Mouse (Mus musculus): Measurements from ENCODE around the gene Rhot2. TPM values are rescaled to one million over a fixed set of nuclear protein-coding genes. Genes with fewer than 3 reads are reported as not detected.

The Rhot2 gene
- total and polyA plus RNA-seq, 3 experiments: 17.7 to 142 (median 31.2) TPM

DNA sequence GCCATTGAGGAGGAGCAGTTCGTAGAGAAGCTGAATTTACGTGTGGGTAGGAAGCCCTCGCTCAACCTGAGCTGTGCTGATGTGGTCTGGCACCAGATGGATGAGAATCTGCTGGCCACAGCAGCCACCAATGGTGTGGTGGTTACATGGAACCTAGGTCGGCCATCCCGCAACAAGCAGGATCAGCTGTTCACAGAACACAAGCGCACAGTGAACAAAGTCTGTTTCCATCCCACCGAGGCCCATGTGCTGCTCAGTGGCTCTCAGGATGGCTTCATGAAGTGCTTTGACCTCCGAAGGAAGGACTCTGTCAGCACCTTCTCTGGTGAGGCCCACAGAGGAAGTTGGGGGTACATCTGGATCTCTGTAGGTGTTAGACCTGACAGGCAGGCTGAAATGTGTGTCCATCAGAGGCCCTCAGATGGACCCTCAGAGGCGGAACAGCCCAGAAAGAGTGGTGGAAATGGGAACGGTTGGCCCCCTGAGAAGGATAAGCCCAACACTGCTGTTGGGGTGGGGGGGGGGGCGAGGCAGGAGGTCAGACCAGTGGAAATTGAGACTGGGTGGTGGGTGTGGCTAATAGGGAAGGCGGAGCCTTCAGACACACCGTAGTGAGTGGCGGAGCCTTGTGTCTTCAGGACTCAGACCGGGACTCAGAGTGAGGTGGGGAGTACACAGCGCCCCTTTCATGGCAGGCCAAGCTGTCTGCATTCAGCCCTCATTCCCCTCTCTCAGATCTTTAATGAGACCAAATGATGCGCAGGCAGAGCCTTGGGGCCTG, 20.1 kb downstream of the Rhot2 start:
- H3K9me3 ChIP-seq (replicated peaks): no peaks in the 10 kb centered on the region
- no peak for ATAC-seq (ENCODE audit: extremely low read depth, insufficient number of reproducible peaks, low FRiP score, poor library complexity, severe bottlenecking)
- peaks cover 65% of the 10 kb centered on the region for H3K4me1 ChIP-seq (ENCODE audit: insufficient read depth, low read depth, low read length)
- peaks cover 13% of the 10 kb centered on the region for H3K27me3 ChIP-seq (ENCODE audit: insufficient read depth, low read length)
- DNase-seq (ENCODE audit: low spot score): peak; percentile 57
- peak overlapping the region; percentile 78 for H3K4me3 ChIP-seq (ENCODE audit: low read depth, low read length)
- no peak for TF ChIP-seq POLR2AphosphoS5 (IDR thresholded peaks at IDR 0.05; ENCODE audit: insufficient replicate concordance, low read depth, low read length)
- no peak for TF ChIP-seq GATA1 (IDR thresholded peaks at IDR 0.05; ENCODE audit: borderline replicate concordance, low read length)
- peaks cover 55% of the 10 kb centered on the region for H3K36me3 ChIP-seq (replicated peaks)

DNA sequence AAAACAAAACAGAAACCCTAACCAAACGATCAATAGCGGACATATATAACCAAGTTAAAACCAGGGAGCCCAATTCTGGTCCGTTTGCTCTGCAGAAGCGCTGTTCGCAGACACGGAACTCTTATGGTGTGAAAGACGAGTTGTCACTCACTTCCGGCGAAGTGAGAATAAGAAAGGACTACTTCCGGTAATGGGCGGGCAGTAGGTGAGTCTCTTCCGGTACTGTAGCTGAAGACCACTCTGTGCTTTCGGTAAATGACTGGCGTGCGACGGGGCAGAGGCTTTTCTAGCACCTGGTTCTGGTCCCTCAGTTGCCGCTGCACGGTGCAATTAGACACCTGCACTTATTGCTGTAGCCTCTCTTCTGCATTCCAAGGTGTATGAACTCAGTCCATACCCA, 21.2 kb downstream of the Rhot2 start, which contains the start of gene Wdr24:
Gene Wdr24, plus strand, starts transcription at position 176 of the 400 bp plus-strand sequence.
- peak within 1 kb of the TSS; percentile 78 for H3K4me3 ChIP-seq (ENCODE audit: low read depth, low read length)
- peak; percentile 75 for DNase-seq (ENCODE audit: low spot score)
- peaks cover 62% of the 10 kb centered on the region for H3K4me1 ChIP-seq (ENCODE audit: insufficient read depth, low read depth, low read length)
- TF ChIP-seq GATA2 (IDR thresholded peaks at IDR 0.05; ENCODE audit: borderline replicate concordance, low read depth, low read length) (no peak), GATA1 (IDR thresholded peaks at IDR 0.05; ENCODE audit: borderline replicate concordance, low read length) (no peak), CTCF (IDR thresholded peaks at IDR 0.05; ENCODE audit: low read depth, low read length) (no peak), POLR2AphosphoS5 (IDR thresholded peaks at IDR 0.05; ENCODE audit: insufficient replicate concordance, low read depth, low read length) (no peak), TAL1 (conservative IDR thresholded peaks at IDR 0.05; ENCODE audit: low read depth, low read length) (no peak)
- H3K9me3 ChIP-seq (replicated peaks): no peaks in the 10 kb centered on the region
- peaks cover 44% of the 10 kb centered on the region for H3K36me3 ChIP-seq (replicated peaks)
- peaks cover 24% of the 10 kb centered on the region for H3K27me3 ChIP-seq (ENCODE audit: insufficient read depth, low read length)
- peak; percentile 65 for ATAC-seq (ENCODE audit: extremely low read depth, insufficient number of reproducible peaks, low FRiP score, poor library complexity, severe bottlenecking)

DNA sequence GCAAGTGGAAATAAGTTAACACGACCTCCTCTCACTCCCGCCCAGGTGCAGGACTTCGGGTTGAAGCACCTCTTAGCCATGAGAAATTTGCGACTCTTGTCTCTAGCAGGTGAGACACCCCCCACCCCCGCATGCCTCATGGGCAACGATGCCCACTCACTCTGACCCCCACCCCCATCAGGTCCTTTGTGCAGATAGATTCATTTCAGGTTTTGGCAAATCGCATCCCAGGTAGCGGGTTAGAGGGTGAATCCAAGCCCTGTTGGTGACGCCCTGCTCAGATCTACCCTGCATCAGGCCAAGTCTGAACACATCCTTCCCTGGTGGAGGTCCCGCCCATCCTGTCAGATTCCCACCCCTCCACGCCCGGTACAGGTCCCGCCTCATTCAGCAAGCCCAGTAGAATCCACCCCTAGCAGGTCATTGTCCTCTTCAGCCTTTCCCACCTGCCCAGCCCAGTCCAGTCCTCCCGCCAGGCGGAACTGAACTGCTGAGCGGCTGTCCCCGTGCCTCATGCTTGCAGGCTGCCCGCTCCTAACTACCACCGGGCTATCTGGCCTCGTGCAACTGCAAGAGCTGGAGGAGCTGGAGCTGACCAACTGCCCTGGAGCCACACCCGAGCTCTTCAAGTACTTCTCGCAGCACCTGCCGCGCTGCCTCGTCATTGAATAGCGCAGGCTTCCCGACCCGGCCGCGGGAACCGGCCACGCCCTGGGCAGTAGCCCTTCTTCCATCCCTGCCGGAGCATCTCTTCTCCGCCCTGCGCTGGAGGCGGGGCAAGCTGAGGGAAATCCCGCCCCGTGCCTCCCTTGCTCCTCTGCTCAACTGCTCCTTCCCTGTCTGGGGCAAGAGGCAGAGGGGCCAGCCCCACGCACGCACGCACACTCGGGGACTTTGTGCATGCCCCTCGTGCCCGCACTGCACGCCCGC, 25.5 kb downstream of the Rhot2 start:
- no peak for ATAC-seq (ENCODE audit: extremely low read depth, insufficient number of reproducible peaks, low FRiP score, poor library complexity, severe bottlenecking)
- Histone ChIP-seq H3K4me1 (ENCODE audit: insufficient read depth, low read depth, low read length) (peaks cover 19% of the 10 kb centered on the region), H3K27me3 (ENCODE audit: insufficient read depth, low read length) (peaks cover 45% of the 10 kb centered on the region), H3K9me3 (replicated peaks) (no peaks in the 10 kb centered on the region), H3K36me3 (replicated peaks) (peaks cover 1% of the 10 kb centered on the region), H3K4me3 (ENCODE audit: low read depth, low read length) (peak overlapping the region; percentile 28; the same call in 1 of the 2 replicates)
- TF ChIP-seq CTCF (IDR thresholded peaks at IDR 0.05; ENCODE audit: low read depth, low read length) (no peak), TAL1 (conservative IDR thresholded peaks at IDR 0.05; ENCODE audit: low read depth, low read length) (no peak), POLR2AphosphoS5 (IDR thresholded peaks at IDR 0.05; ENCODE audit: insufficient replicate concordance, low read depth, low read length) (no peak), GATA1 (IDR thresholded peaks at IDR 0.05; ENCODE audit: borderline replicate concordance, low read length) (no peak), GATA2 (IDR thresholded peaks at IDR 0.05; ENCODE audit: borderline replicate concordance, low read depth, low read length) (no peak)
- no peak for DNase-seq (ENCODE audit: low spot score)

GRCm38 (mm10) chr17:25817662-25818061, 27.0 kb downstream of the Rhot2 start:
- no peaks in the 10 kb centered on the region for H3K9me3 ChIP-seq (replicated peaks)
- DNase-seq (ENCODE audit: low spot score) (no peak), ATAC-seq (ENCODE audit: extremely low read depth, insufficient number of reproducible peaks, low FRiP score, poor library complexity, severe bottlenecking) (no peak)
- H3K27me3 ChIP-seq (ENCODE audit: insufficient read depth, low read length): peaks cover 50% of the 10 kb centered on the region
- TF ChIP-seq CTCF (IDR thresholded peaks at IDR 0.05; ENCODE audit: low read depth, low read length) (no peak), TAL1 (conservative IDR thresholded peaks at IDR 0.05; ENCODE audit: low read depth, low read length) (no peak), GATA2 (IDR thresholded peaks at IDR 0.05; ENCODE audit: borderline replicate concordance, low read depth, low read length) (no peak), GATA1 (IDR thresholded peaks at IDR 0.05; ENCODE audit: borderline replicate concordance, low read length) (no peak), POLR2AphosphoS5 (IDR thresholded peaks at IDR 0.05; ENCODE audit: insufficient replicate concordance, low read depth, low read length) (no peak)
- H3K4me3 ChIP-seq (ENCODE audit: low read depth, low read length): no peak overlapping the region
- H3K4me1 ChIP-seq (ENCODE audit: insufficient read depth, low read depth, low read length): peaks cover 12% of the 10 kb centered on the region
- no peaks in the 10 kb centered on the region for H3K36me3 ChIP-seq (replicated peaks)

DNA sequence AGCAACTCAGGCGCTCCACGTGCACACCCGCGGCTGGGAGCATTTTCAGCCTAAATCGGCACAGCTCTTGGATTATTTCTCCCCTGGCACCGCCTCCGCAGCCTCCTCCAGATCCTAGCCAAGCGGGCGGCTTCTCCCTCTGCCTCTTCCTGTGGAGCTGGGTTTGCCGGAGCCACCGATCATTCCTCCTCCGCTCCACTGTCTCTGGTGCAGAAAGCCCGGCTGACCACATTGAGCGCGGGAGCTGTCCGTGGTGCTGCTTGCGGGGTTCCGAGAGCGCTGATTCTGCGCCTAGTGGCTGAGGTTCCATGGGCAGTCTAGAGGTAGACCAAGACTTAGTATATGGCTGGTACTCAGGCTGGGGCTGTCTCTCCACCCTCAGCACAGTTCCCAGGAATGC, 31.2 kb downstream of the Rhot2 start:
- Histone ChIP-seq H3K4me1 (ENCODE audit: insufficient read depth, low read depth, low read length) (peaks cover 5% of the 10 kb centered on the region; the same call in 1 of the 2 replicates), H3K4me3 (ENCODE audit: low read depth, low read length) (no peak overlapping the region), H3K36me3 (replicated peaks) (no peaks in the 10 kb centered on the region), H3K9me3 (replicated peaks) (0 out of 2 replicates have a peak, but pooled peaks cover 5% of the 10 kb centered on the region), H3K27me3 (ENCODE audit: insufficient read depth, low read length) (peaks cover 64% of the 10 kb centered on the region)
- ATAC-seq (ENCODE audit: extremely low read depth, insufficient number of reproducible peaks, low FRiP score, poor library complexity, severe bottlenecking): no peak
- TF ChIP-seq TAL1 (conservative IDR thresholded peaks at IDR 0.05; ENCODE audit: low read depth, low read length) (no peak), POLR2AphosphoS5 (IDR thresholded peaks at IDR 0.05; ENCODE audit: insufficient replicate concordance, low read depth, low read length) (no peak), GATA2 (IDR thresholded peaks at IDR 0.05; ENCODE audit: borderline replicate concordance, low read depth, low read length) (no peak), GATA1 (IDR thresholded peaks at IDR 0.05; ENCODE audit: borderline replicate concordance, low read length) (no peak), CTCF (IDR thresholded peaks at IDR 0.05; ENCODE audit: low read depth, low read length) (no peak)
- DNase-seq (ENCODE audit: low spot score): peak; percentile 54

DNA sequence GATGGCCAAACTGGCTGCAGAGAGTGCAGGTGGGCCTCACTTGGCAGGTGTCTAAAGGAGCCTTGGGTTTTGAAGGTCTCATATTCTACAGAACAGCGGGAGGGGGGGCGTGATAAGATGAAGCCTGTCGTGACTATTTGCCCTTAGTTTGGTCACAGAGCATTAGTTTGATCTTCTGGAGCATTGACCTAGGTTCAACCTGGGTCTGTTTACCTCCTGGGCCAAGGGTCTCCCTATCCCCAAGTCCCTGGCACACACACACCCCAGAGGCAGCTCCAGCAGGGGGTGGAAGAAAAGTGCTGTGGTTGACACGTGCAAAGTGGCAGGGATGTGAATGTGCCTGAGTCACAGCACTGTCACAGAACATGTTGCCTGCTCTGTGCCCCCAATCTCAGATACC, 33.8 kb downstream of the Rhot2 start:
- 0 out of 2 replicates have a peak, but pooled peaks cover 5% of the 10 kb centered on the region for H3K9me3 ChIP-seq (replicated peaks)
- H3K36me3 ChIP-seq (replicated peaks): no peaks in the 10 kb centered on the region
- no peak for ATAC-seq (ENCODE audit: extremely low read depth, insufficient number of reproducible peaks, low FRiP score, poor library complexity, severe bottlenecking)
- no peak overlapping the region for H3K4me3 ChIP-seq (ENCODE audit: low read depth, low read length)
- TF ChIP-seq GATA1 (IDR thresholded peaks at IDR 0.05; ENCODE audit: borderline replicate concordance, low read length): no peak
- TF ChIP-seq POLR2AphosphoS5 (IDR thresholded peaks at IDR 0.05; ENCODE audit: insufficient replicate concordance, low read depth, low read length): no peak
- TF ChIP-seq CTCF (IDR thresholded peaks at IDR 0.05; ENCODE audit: low read depth, low read length): no peak
- TF ChIP-seq TAL1 (conservative IDR thresholded peaks at IDR 0.05; ENCODE audit: low read depth, low read length): no peak
- TF ChIP-seq GATA2 (IDR thresholded peaks at IDR 0.05; ENCODE audit: borderline replicate concordance, low read depth, low read length): no peak
- DNase-seq (ENCODE audit: low spot score): no peak
- peaks cover 5% of the 10 kb centered on the region; the same call in 1 of the 2 replicates for H3K4me1 ChIP-seq (ENCODE audit: insufficient read depth, low read depth, low read length)
- H3K27me3 ChIP-seq (ENCODE audit: insufficient read depth, low read length): peaks cover 51% of the 10 kb centered on the region
